Comparison of ENCODE assay signal across 26 mouse cellular contexts in genomic region chrX:160750808-160751207, GRCm38 (mm10). TPM values are rescaled to one million over a fixed set of nuclear protein-coding genes. Genes with fewer than 3 reads are reported as not detected.
DNase-seq lines count a peak whose midpoint lies in the region; ATAC-seq and TF ChIP-seq lines count a peak whose summit lies in the region.
"Had no signal": no experiment of that assay in that cellular context is flagged by ENCODE, and none has a peak within 500 bp of the region (broad histone marks: within the 10 kb centered on the region; RNA-seq: fewer than 3 reads in every experiment).

No protein-coding gene starts in this region.

- peaks cover 0 to 7% of the 10 kb centered on the region in 2 experiments; a peak in 2 of 4 replicates for H3K4me1 ChIP-seq in MEL (ENCODE audit: control insufficient read depth in 1 of 2, insufficient read depth in 2 of 2, low read length in 2 of 2)
- no peaks in the 10 kb centered on the region for H3K4me1 ChIP-seq in cortical plate, adult 2 months (ENCODE audit: control insufficient read depth, insufficient read depth, low read length)
- no peaks in the 10 kb centered on the region for H3K4me1 ChIP-seq in forebrain, postnatal 0 days (ENCODE audit: insufficient read depth)
- no peaks in the 10 kb centered on the region for H3K4me1 ChIP-seq in midbrain, embryonic 14.5 days (ENCODE audit: control insufficient read depth, insufficient read depth, low read length)
- H3K4me1 ChIP-seq: embryonic facial prominence, embryonic 13.5 days; embryonic facial prominence, embryonic 15.5 days; forebrain, embryonic 10.5 days; forebrain, embryonic 12.5 days had no signal

- H3K9ac ChIP-seq in MEL (ENCODE audit: control insufficient read depth, low read depth, low read length, poor library complexity, severe bottlenecking) = no peak overlapping the region
- no peak overlapping the region for H3K9ac ChIP-seq in forebrain, postnatal 0 days
- no peak overlapping the region for H3K9ac ChIP-seq in midbrain, embryonic 14.5 days (replicated peaks; ENCODE audit: low read length)
- H3K9ac ChIP-seq: embryonic facial prominence, embryonic 13.5 days; embryonic facial prominence, embryonic 15.5 days; forebrain, embryonic 12.5 days had no signal

- TF ChIP-seq EP300 in MEL (IDR thresholded peaks at IDR 0.05; ENCODE audit: low read depth in 1 of 2, low read length in 2 of 2) = no peak

- TF ChIP-seq RAD21 in MEL (IDR thresholded peaks at IDR 0.05; ENCODE audit: low read depth, low read length) = no peak

- H3K9me3 ChIP-seq in MEL (replicated peaks; ENCODE audit: insufficient read depth, low read length) = no peaks in the 10 kb centered on the region
- no peaks in the 10 kb centered on the region for H3K9me3 ChIP-seq in forebrain, postnatal 0 days (ENCODE audit: low read length)
- H3K9me3 ChIP-seq in midbrain, embryonic 14.5 days (ENCODE audit: control insufficient read depth, low read length) = no peaks in the 10 kb centered on the region
- H3K9me3 ChIP-seq: embryonic facial prominence, embryonic 13.5 days; embryonic facial prominence, embryonic 15.5 days; forebrain, embryonic 10.5 days; forebrain, embryonic 12.5 days had no signal

- WGBS in forebrain, postnatal 0 days = 96% methylated on average over 8 of the region's 8 CpGs
- 96% methylated on average over 8 of the region's 8 CpGs for WGBS in midbrain, embryonic 14.5 days

- no peaks in the 10 kb centered on the region for H3K79me2 ChIP-seq in MEL (ENCODE audit: control insufficient read depth, insufficient read depth, low read length, poor library complexity)

- ATAC-seq in megakaryocyte progenitor cell, adult 5-6 weeks (replicated peaks; ENCODE audit: poor library complexity) = peak; percentile 34; the same call in 1 of the 2 replicates
- no peak for ATAC-seq in forebrain, postnatal 0 days
- no peak for ATAC-seq in midbrain, embryonic 14.5 days (ENCODE audit: low FRiP score, low TSS enrichment)
- ATAC-seq: forebrain, embryonic 14.5 days; forebrain, embryonic 16.5 days had no signal

- no peak for TF ChIP-seq CTCF in MEL (IDR thresholded peaks at IDR 0.05 in 2 of 3, conservative IDR thresholded peaks at IDR 0.05 in 1 of 3; ENCODE audit: control insufficient read depth in 1 of 3, insufficient read depth in 1 of 3, low read depth in 2 of 3, low read length in 3 of 3, poor library complexity in 1 of 3, severe bottlenecking in 1 of 3)
- TF ChIP-seq CTCF in cortical plate, adult 2 months (IDR thresholded peaks at IDR 0.05; ENCODE audit: extremely low read depth, insufficient read depth, low read length) = no peak
- TF ChIP-seq CTCF in forebrain, postnatal 0 days (IDR thresholded peaks at IDR 0.05; ENCODE audit: low read depth) = no peak

- H3K36me3 ChIP-seq in MEL (ENCODE audit: control insufficient read depth in 1 of 2, insufficient read depth in 2 of 2, low read length in 2 of 2) = peaks cover 0 to under 1% of the 10 kb centered on the region in 2 experiments; a peak in 2 of 4 replicates
- H3K36me3 ChIP-seq in forebrain, postnatal 0 days (ENCODE audit: insufficient read depth) = no peaks in the 10 kb centered on the region
- no peaks in the 10 kb centered on the region for H3K36me3 ChIP-seq in midbrain, embryonic 14.5 days (ENCODE audit: control insufficient read depth, insufficient read depth, low read length)
- H3K36me3 ChIP-seq: embryonic facial prominence, embryonic 13.5 days; embryonic facial prominence, embryonic 15.5 days; forebrain, embryonic 10.5 days; forebrain, embryonic 12.5 days had no signal

- no peak for TF ChIP-seq POLR2A in MEL (IDR thresholded peaks at IDR 0.05; ENCODE audit: control insufficient read depth in 1 of 2, insufficient read depth in 1 of 2, low read depth in 1 of 2, low read length in 2 of 2, poor library complexity in 1 of 2)
- no peak for TF ChIP-seq POLR2A in cortical plate, adult 2 months (IDR thresholded peaks at IDR 0.05; ENCODE audit: extremely low read depth, insufficient read depth, low read length)

- H3K27ac ChIP-seq in MEL (ENCODE audit: control insufficient read depth, low read depth, low read length) = no peak overlapping the region
- H3K27ac ChIP-seq in cortical plate, adult 2 months (ENCODE audit: insufficient read depth, low read length) = peak overlapping the region; percentile 56; the same call in 1 of the 2 replicates
- H3K27ac ChIP-seq in forebrain, postnatal 0 days (ENCODE audit: low read depth, low read length) = no peak overlapping the region
- H3K27ac ChIP-seq in midbrain, embryonic 14.5 days (replicated peaks; ENCODE audit: low read depth, low read length) = no peak overlapping the region
- H3K27ac ChIP-seq: embryonic facial prominence, embryonic 13.5 days; embryonic facial prominence, embryonic 15.5 days; forebrain, embryonic 10.5 days; forebrain, embryonic 12.5 days had no signal

- H3K4me2 ChIP-seq in forebrain, postnatal 0 days (ENCODE audit: low read depth) = no peak overlapping the region
- H3K4me2 ChIP-seq in midbrain, embryonic 14.5 days (ENCODE audit: low read length) = no peak overlapping the region
- H3K4me2 ChIP-seq: embryonic facial prominence, embryonic 13.5 days; embryonic facial prominence, embryonic 15.5 days; forebrain, embryonic 12.5 days had no signal

- H3K4me3 ChIP-seq in MEL (ENCODE audit: control insufficient read depth in 1 of 2, insufficient read depth in 1 of 2, low read depth in 2 of 2, low read length in 2 of 2) = no peak overlapping the region
- H3K4me3 ChIP-seq in cortical plate, adult 2 months (ENCODE audit: insufficient read depth, low read length) = no peak overlapping the region
- H3K4me3 ChIP-seq in forebrain, postnatal 0 days (ENCODE audit: low read depth, low read length) = no peak overlapping the region
- H3K4me3 ChIP-seq in midbrain, embryonic 14.5 days (replicated peaks; ENCODE audit: low read depth, low read length) = no peak overlapping the region
- H3K4me3 ChIP-seq: embryonic facial prominence, embryonic 13.5 days; embryonic facial prominence, embryonic 15.5 days; erythroblast, embryonic 14.5 days; forebrain, embryonic 10.5 days; forebrain, embryonic 12.5 days had no signal

- H3K27me3 ChIP-seq in MEL (ENCODE audit: control insufficient read depth in 1 of 2, insufficient read depth in 2 of 2, low read length in 2 of 2) = no peaks in the 10 kb centered on the region; a peak in 1 of 4 replicates
- H3K27me3 ChIP-seq in forebrain, postnatal 0 days (ENCODE audit: insufficient read depth, low read length) = no peaks in the 10 kb centered on the region
- H3K27me3 ChIP-seq in midbrain, embryonic 14.5 days (ENCODE audit: control insufficient read depth, insufficient read depth, low read length) = no peaks in the 10 kb centered on the region

- DNase-seq in MEL (ENCODE audit: low read depth, low spot score) (peak; percentile 66), MEL-GATA-1-ER (ENCODE audit: extremely low read depth, low read depth) (peak; percentile 29)
- DNase-seq in layer of hippocampus, postnatal 10 days (ENCODE audit: low spot score in 2 of 2) = no peak
- no peak for DNase-seq in forebrain, postnatal 0 days
- no peak for DNase-seq in midbrain, embryonic 14.5 days
- DNase-seq: adrenal gland, adult 2 months; adrenal gland, postnatal 10 days; adrenal gland, postnatal 25 days; cerebellum, adult 11 months; cerebellum, adult 18-20 months; cerebellum, adult 8-10 months; cerebellum, adult 9-11 months; cerebellum, postnatal 14 days; cerebellum, postnatal 36 days; embryo, embryonic 11 days had no signal

TF ChIP-seq in MEL, 35 proteins besides CTCF, POLR2A, EP300 and RAD21:
- TF ChIP-seq GATA1 (IDR thresholded peaks at IDR 0.05; ENCODE audit: low read depth, low read length) (peak; percentile 61; the same call in 1 of the 2 replicates), ZNF384 (IDR thresholded peaks at IDR 0.05; ENCODE audit: low read depth, low read length) (no peak), TBP (IDR thresholded peaks at IDR 0.05; ENCODE audit: low read depth, low read length) (peak; percentile 69)

RNA-seq across cellular contexts. Expression of gene Ppef1, which starts 15.2 kb away (rescaled TPM):
- 0.07 and 0.15 TPM in 2 replicates for total RNA-seq in MEL (2012; rRNA removed)
- polyA plus RNA-seq in MEL (2012; ENCODE audit: insufficient read depth in 1 of 2, insufficient read length in 2 of 2, low read depth in 1 of 2, low replicate concordance in 2 of 2, missing spikeins in 1 of 2) = not detected
- 0.32 and 1.0 TPM in 2 replicates for polyA plus RNA-seq in cortical plate, adult 2 months (2012; rRNA removed)
- 0.32 TPM in 1 of 2 replicates, not detected in the other for total RNA-seq in megakaryocyte progenitor cell, adult 5-6 weeks (2015)
- total RNA-seq in megakaryocyte progenitor cell, adult 5-6 weeks (2017) = not detected in 2 replicates
- 1 to 10 TPM; 1.3 to 3.7 TPM for total RNA-seq in layer of hippocampus, postnatal 10 days (2021)
- total RNA-seq in forebrain, postnatal 0 days (2014; rRNA removed) = 0.77 and 0.90 TPM in 2 replicates
- 0.47 and 0.84 TPM in 2 replicates for polyA plus RNA-seq in forebrain, postnatal 0 days (2015; fragmentation: Nextera tagmentation; extraction: Ambion mirVana)
- polyA plus RNA-seq in midbrain, embryonic 14.5 days (2014; fragmentation: Nextera tagmentation; extraction: Ambion mirVana) = 0.75 and 0.92 TPM in 2 replicates
- total RNA-seq: adrenal gland, adult 2 months; adrenal gland, postnatal 10 days; adrenal gland, postnatal 25 days had no signal
- polyA plus RNA-seq: adrenal gland, adult 2 months; erythroblast, embryonic 14.5 days had no signal

RNA-seq across cellular contexts. Expression of gene Rs1, which starts 17.0 kb away (rescaled TPM):
- total RNA-seq in MEL (2012; rRNA removed) = not detected in 2 replicates
- under 1 TPM in 1 of 2 experiments, not detected in 1; 0.03 TPM for polyA plus RNA-seq in MEL (2012; ENCODE audit: insufficient read depth in 1 of 2, insufficient read length in 2 of 2, low read depth in 1 of 2, low replicate concordance in 2 of 2, missing spikeins in 1 of 2)
- 0.06 TPM in 2 replicates for polyA plus RNA-seq in cortical plate, adult 2 months (2012; rRNA removed)
- total RNA-seq in megakaryocyte progenitor cell, adult 5-6 weeks (2015) = 0.07 TPM in 1 of 2 replicates, not detected in the other
- not detected in 2 replicates for total RNA-seq in megakaryocyte progenitor cell, adult 5-6 weeks (2017)
- total RNA-seq in layer of hippocampus, postnatal 10 days (2021) = under 1 TPM in 1 of 2 experiments, not detected in 1; 0.07 TPM
- total RNA-seq in forebrain, postnatal 0 days (2014; rRNA removed) = not detected in 2 replicates
- 0.02 TPM in 1 of 2 replicates, not detected in the other for polyA plus RNA-seq in forebrain, postnatal 0 days (2015; fragmentation: Nextera tagmentation; extraction: Ambion mirVana)
- polyA plus RNA-seq in midbrain, embryonic 14.5 days (2014; fragmentation: Nextera tagmentation; extraction: Ambion mirVana) = 0.04 and 0.07 TPM in 2 replicates
- polyA plus RNA-seq: adrenal gland, adult 2 months; C2C12; embryonic facial prominence, embryonic 11.5 days; embryonic facial prominence, embryonic 13.5 days; embryonic facial prominence, embryonic 15.5 days; erythroblast, embryonic 14.5 days; forebrain, embryonic 10.5 days; forebrain, embryonic 14.5 days had no signal

Comparison
In these comparisons a context has a peak if more than half of its experiments do, and no peak if none do; other contexts are left out.
1. DNase-seq: peak in MEL (single experiment) and MEL-GATA-1-ER (single experiment); none in layer of hippocampus, postnatal 10 days (0 of 2), forebrain, postnatal 0 days (single experiment) and midbrain, embryonic 14.5 days (single experiment).